Mouse (Mus musculus): Measurements from ENCODE around the gene Rnh1. TPM values are rescaled to one million over a fixed set of nuclear protein-coding genes. Genes with fewer than 3 reads are reported as not detected.
A peak's percentile ranks its signal among the peaks of the same experiment; 100 is the strongest.

Gene Rnh1
- polyA plus RNA-seq, 1 experiment from 2014 or later: 51.1 TPM

DNA sequence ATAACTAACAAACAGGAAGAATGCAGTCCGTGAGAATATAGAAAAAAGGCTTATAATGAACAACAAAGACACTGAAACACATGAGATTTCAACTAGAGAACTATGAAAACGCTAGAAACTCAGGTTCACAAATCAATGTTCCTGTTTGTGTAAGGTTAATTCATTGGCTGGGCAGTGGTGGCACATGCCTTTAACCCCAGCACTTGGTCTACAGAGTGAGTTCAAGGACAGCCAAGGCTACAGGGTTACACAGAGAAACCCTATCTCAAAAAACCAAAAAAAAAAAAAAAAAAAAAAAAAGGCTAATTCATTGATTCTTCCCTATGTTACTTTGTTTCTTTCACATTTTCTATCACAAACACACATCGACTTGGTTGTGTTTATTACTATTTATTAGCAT, 52.1 kb downstream of the Rnh1 start:
- H3K9me3 ChIP-seq: no peaks in the 10 kb centered on the region
- WGBS: 90% methylated on average over 3 of the region's 3 CpGs
- H3K4me3 ChIP-seq: no peak overlapping the region
- H3K4me2 ChIP-seq: no peak overlapping the region
- no peak overlapping the region for H3K27ac ChIP-seq
- ATAC-seq (ENCODE audit: low FRiP score): no peak
- no peak overlapping the region for H3K9ac ChIP-seq
- H3K4me1 ChIP-seq (replicated peaks): 0 out of 2 replicates have a peak, but pooled peaks cover 5% of the 10 kb centered on the region
- H3K27me3 ChIP-seq: peaks cover 18% of the 10 kb centered on the region
- H3K36me3 ChIP-seq: no peaks in the 10 kb centered on the region

DNA sequence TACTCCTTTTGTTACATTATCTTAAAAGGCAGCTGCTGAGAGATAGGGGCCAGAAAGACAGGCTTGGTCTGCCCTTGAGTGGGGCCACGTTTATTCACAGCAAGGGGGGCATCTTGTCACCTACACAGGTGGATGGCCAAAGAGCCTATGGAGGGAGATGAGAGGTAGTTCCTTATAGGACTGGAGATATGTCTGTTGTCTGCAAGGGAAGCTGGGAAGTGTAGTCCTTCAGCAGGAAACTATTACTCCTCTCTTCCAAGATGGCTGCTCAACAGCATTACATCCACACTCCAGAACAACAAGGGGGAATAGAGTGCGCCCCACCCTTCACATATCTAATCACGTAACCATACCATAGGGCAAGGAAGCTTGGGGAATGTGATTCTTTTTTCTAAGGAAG, 53.2 kb downstream of the Rnh1 start:
- H3K4me2 ChIP-seq: no peak overlapping the region
- H3K36me3 ChIP-seq: no peaks in the 10 kb centered on the region
- ATAC-seq (ENCODE audit: low FRiP score): no peak
- H3K4me3 ChIP-seq: no peak overlapping the region
- H3K9ac ChIP-seq: no peak overlapping the region
- H3K27me3 ChIP-seq: peaks cover 19% of the 10 kb centered on the region
- H3K9me3 ChIP-seq: no peaks in the 10 kb centered on the region
- WGBS: 77% methylated on average over 3 of the region's 3 CpGs
- H3K4me1 ChIP-seq (replicated peaks): 0 out of 2 replicates have a peak, but pooled peaks cover 5% of the 10 kb centered on the region
- H3K27ac ChIP-seq: no peak overlapping the region

DNA sequence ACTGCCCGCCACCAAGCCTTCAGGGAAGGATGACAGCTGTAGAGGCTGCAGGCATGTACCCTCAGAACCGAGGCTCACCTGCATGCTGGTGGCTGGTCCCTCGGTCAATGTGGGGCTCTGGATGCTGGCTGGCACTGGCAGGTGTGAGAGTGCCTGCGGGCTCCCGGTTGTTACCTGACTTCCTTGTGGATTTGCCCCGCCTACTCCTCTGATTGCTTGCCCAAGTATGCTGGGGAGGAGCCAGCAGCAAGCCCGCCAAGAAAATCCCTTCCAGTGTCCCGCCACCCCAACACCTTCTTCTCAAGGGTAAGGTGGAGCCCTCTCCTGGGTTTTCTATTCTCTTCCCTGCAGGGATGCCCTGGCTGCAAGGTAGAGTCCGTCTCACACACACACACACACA, 55.0 kb downstream of the Rnh1 start, which contains the start of gene Ano9:
Gene Ano9 (minus strand): TSS at position 171 of the 400 bp plus-strand sequence.
- Histone ChIP-seq H3K4me2 (no peak within 1 kb of the TSS), H3K27ac (no peak within 1 kb of the TSS), H3K9ac (no peak within 1 kb of the TSS), H3K36me3 (no peaks in the 10 kb centered on the region), H3K27me3 (peaks cover 19% of the 10 kb centered on the region), H3K4me3 (no peak within 1 kb of the TSS), H3K4me1 (replicated peaks) (no peaks in the 10 kb centered on the region), H3K9me3 (no peaks in the 10 kb centered on the region)
- 20% methylated on average over 9 of the region's 9 CpGs for WGBS
- no peak for ATAC-seq (ENCODE audit: low FRiP score)

DNA sequence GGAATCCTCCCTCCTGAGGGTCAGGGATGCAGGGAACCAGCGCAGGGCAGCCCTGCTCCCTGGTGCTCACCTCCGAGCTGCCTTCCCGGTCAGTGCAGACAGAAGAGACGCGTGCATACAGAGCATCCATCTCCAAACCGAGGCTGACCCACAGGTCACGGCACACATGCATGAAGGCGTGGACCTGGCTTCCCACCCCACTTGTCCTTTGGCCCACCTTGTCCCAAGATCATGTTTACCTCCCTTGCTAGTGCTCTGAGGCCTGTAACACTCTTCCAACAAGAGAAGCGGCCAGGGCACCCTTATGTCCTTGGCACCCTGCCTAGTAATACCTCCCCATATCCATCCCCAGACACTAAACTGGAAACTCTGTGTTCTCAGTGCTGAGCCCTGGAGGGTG, 56.8 kb downstream of the Rnh1 start:
- WGBS: 88% methylated on average over 9 of the region's 9 CpGs
- H3K9me3 ChIP-seq: no peaks in the 10 kb centered on the region

More for the DNA sequence above, 56.8 kb downstream of the Rnh1 start:
- Histone ChIP-seq H3K4me1 (replicated peaks) (no peaks in the 10 kb centered on the region), H3K9ac (no peak overlapping the region), H3K4me3 (no peak overlapping the region), H3K36me3 (no peaks in the 10 kb centered on the region), H3K27me3 (peaks cover 19% of the 10 kb centered on the region), H3K27ac (no peak overlapping the region), H3K4me2 (no peak overlapping the region)
- ATAC-seq (ENCODE audit: low FRiP score): no peak

MicroRNAs within 50 kb of the gene (microRNA counts, 519-probe panel; counts per million panel counts)
- microRNA mmu-miR-210: 3,769 counts per million, percentile 55 among the panel's probes with 10 or more counts

Small RNA genes lying within 50 kb of the gene (microRNA-seq; reads per million reads assigned to microRNA genes)
- gene Mir210: 368 reads per million, percentile 65 among the genes with 10 or more reads in this experiment

Other genes with a start within 250 kb of the Rnh1 start
- gene Pgghg, start 231.5 kb downstream of the Rnh1 start, polyA plus RNA-seq (2015; fragmentation: Nextera tagmentation; extraction: Ambion mirVana): 8.8 and 10.4 TPM in 2 replicates
- gene Ifitm5, start 222.6 kb downstream of the Rnh1 start, polyA plus RNA-seq (2015; fragmentation: Nextera tagmentation; extraction: Ambion mirVana): 0.36 and 1.7 TPM in 2 replicates
- not detected in 2 replicates for gene Gm45717, start 216.9 kb downstream of the Rnh1 start, polyA plus RNA-seq (2015; fragmentation: Nextera tagmentation; extraction: Ambion mirVana)
- gene Ifitm2, start 216.9 kb downstream of the Rnh1 start, polyA plus RNA-seq (2015; fragmentation: Nextera tagmentation; extraction: Ambion mirVana): 211 and 226 TPM in 2 replicates
- 13.4 and 13.6 TPM in 2 replicates for gene Ifitm1, start 205.6 kb downstream of the Rnh1 start, polyA plus RNA-seq (2015; fragmentation: Nextera tagmentation; extraction: Ambion mirVana)
- gene Ifitm3, start 162.1 kb downstream of the Rnh1 start, polyA plus RNA-seq (2015; fragmentation: Nextera tagmentation; extraction: Ambion mirVana): 29.0 and 29.1 TPM in 2 replicates
- 0.53 TPM in 2 replicates for gene Ifitm6, start 154.9 kb downstream of the Rnh1 start, polyA plus RNA-seq (2015; fragmentation: Nextera tagmentation; extraction: Ambion mirVana)
- not detected in 2 replicates for gene Gm17387, start 143.7 kb downstream of the Rnh1 start, polyA plus RNA-seq (2015; fragmentation: Nextera tagmentation; extraction: Ambion mirVana)
- 44.8 and 47.2 TPM in 2 replicates for gene B4galnt4, start 111.8 kb downstream of the Rnh1 start, polyA plus RNA-seq (2015; fragmentation: Nextera tagmentation; extraction: Ambion mirVana)
- gene Pkp3, start 94.6 kb downstream of the Rnh1 start, polyA plus RNA-seq (2015; fragmentation: Nextera tagmentation; extraction: Ambion mirVana): 0.27 and 0.32 TPM in 2 replicates
- 1.7 and 2.9 TPM in 2 replicates for gene Sigirr, start 72.3 kb downstream of the Rnh1 start, polyA plus RNA-seq (2015; fragmentation: Nextera tagmentation; extraction: Ambion mirVana)
- gene Ano9, start 55.1 kb downstream of the Rnh1 start, polyA plus RNA-seq (2015; fragmentation: Nextera tagmentation; extraction: Ambion mirVana): 0.09 TPM in 1 of 2 replicates, not detected in the other
- gene Ptdss2, start 50.5 kb downstream of the Rnh1 start, polyA plus RNA-seq (2015; fragmentation: Nextera tagmentation; extraction: Ambion mirVana): 79.8 and 83.6 TPM in 2 replicates
- 109 and 118 TPM in 2 replicates for gene Hras, start 21.1 kb upstream of the Rnh1 start, polyA plus RNA-seq (2015; fragmentation: Nextera tagmentation; extraction: Ambion mirVana)
- gene Lrrc56, start 21.3 kb upstream of the Rnh1 start, polyA plus RNA-seq (2015; fragmentation: Nextera tagmentation; extraction: Ambion mirVana): 10.3 and 11.2 TPM in 2 replicates
- 1.2 and 1.8 TPM in 2 replicates for gene Lmntd2, start 41.2 kb upstream of the Rnh1 start, polyA plus RNA-seq (2015; fragmentation: Nextera tagmentation; extraction: Ambion mirVana)
- gene Rassf7, start 43.0 kb upstream of the Rnh1 start, polyA plus RNA-seq (2015; fragmentation: Nextera tagmentation; extraction: Ambion mirVana): 27.4 and 32.9 TPM in 2 replicates
- 77.1 and 78.9 TPM in 2 replicates for gene Phrf1, start 55.9 kb upstream of the Rnh1 start, polyA plus RNA-seq (2015; fragmentation: Nextera tagmentation; extraction: Ambion mirVana)
- 1.2 and 1.3 TPM in 2 replicates for gene Irf7, start 93.6 kb upstream of the Rnh1 start, polyA plus RNA-seq (2015; fragmentation: Nextera tagmentation; extraction: Ambion mirVana)
- not detected in 2 replicates for gene Cdhr5, start 103.9 kb upstream of the Rnh1 start, polyA plus RNA-seq (2015; fragmentation: Nextera tagmentation; extraction: Ambion mirVana)
- gene Sct, start 106.3 kb upstream of the Rnh1 start, polyA plus RNA-seq (2015; fragmentation: Nextera tagmentation; extraction: Ambion mirVana): 1.5 and 3.2 TPM in 2 replicates
- 0.68 and 0.70 TPM in 2 replicates for gene Drd4, start 119.1 kb upstream of the Rnh1 start, polyA plus RNA-seq (2015; fragmentation: Nextera tagmentation; extraction: Ambion mirVana)
- gene Deaf1, start 154.8 kb upstream of the Rnh1 start, polyA plus RNA-seq (2015; fragmentation: Nextera tagmentation; extraction: Ambion mirVana): 138 and 157 TPM in 2 replicates
- gene Tmem80, start 154.9 kb upstream of the Rnh1 start, polyA plus RNA-seq (2015; fragmentation: Nextera tagmentation; extraction: Ambion mirVana): 67.7 and 74.7 TPM in 2 replicates
- 0.65 and 1.4 TPM in 2 replicates for gene Eps8l2, start 166.0 kb upstream of the Rnh1 start, polyA plus RNA-seq (2015; fragmentation: Nextera tagmentation; extraction: Ambion mirVana)
- 333 and 346 TPM in 2 replicates for gene Taldo1, start 219.3 kb upstream of the Rnh1 start, polyA plus RNA-seq (2015; fragmentation: Nextera tagmentation; extraction: Ambion mirVana)
- gene Gatd1, start 241.3 kb upstream of the Rnh1 start, polyA plus RNA-seq (2015; fragmentation: Nextera tagmentation; extraction: Ambion mirVana): 57.4 and 58.5 TPM in 2 replicates

Data from hindbrain, embryonic 13.5 days (tissue).